Mouse (Mus musculus): ENCODE data around the gene Guk1. TPM values are rescaled to one million over a fixed set of nuclear protein-coding genes. Genes with fewer than 3 reads are reported as not detected.
A peak's percentile ranks its signal among the peaks of the same experiment; 100 is the strongest.

Gene Guk1
- polyA plus RNA-seq, 1 experiment from 2014 or later = 130 TPM

GRCm38 (mm10) chr11:59135051-59135820 lies 56.8 kb downstream of the Guk1 start:
- no peaks in the 10 kb centered on the region for H3K36me3 ChIP-seq (ENCODE audit: control insufficient read depth, insufficient read depth, low read length)
- H3K4me2 ChIP-seq (replicated peaks; ENCODE audit: low read depth, low read length) = peak overlapping the region; percentile 31
- no peaks in the 10 kb centered on the region for H3K9me3 ChIP-seq (ENCODE audit: control insufficient read depth, low read depth, low read length)
- no peak overlapping the region for H3K9ac ChIP-seq (replicated peaks; ENCODE audit: low read depth, low read length)
- peaks cover 38% of the 10 kb centered on the region for H3K27me3 ChIP-seq (ENCODE audit: control insufficient read depth, insufficient read depth, low read length)
- H3K4me1 ChIP-seq (ENCODE audit: control insufficient read depth, insufficient read depth, low read length) = 0 out of 2 replicates have a peak, but pooled peaks cover 6% of the 10 kb centered on the region
- whole genome bisulfite sequencing = 5% methylated on average over 55 of the region's 55 CpGs
- no peak for ATAC-seq (ENCODE audit: insufficient number of reproducible peaks, insufficient read depth, low FRiP score, low read depth)
- no peak overlapping the region for H3K27ac ChIP-seq (ENCODE audit: low read length)
- peak overlapping the region; percentile 20 for H3K4me3 ChIP-seq (ENCODE audit: low read depth, low read length)

GRCm38 (mm10) chr11:59134373-59134997 lies 57.5 kb downstream of the Guk1 start:
- no peak overlapping the region for H3K27ac ChIP-seq (ENCODE audit: low read length)
- peaks cover 38% of the 10 kb centered on the region for H3K27me3 ChIP-seq (ENCODE audit: control insufficient read depth, insufficient read depth, low read length)
- H3K9ac ChIP-seq (replicated peaks; ENCODE audit: low read depth, low read length) = no peak overlapping the region
- H3K4me1 ChIP-seq (ENCODE audit: control insufficient read depth, insufficient read depth, low read length) = 0 out of 2 replicates have a peak, but pooled peaks cover 6% of the 10 kb centered on the region
- no peak overlapping the region for H3K4me3 ChIP-seq (ENCODE audit: low read depth, low read length)
- WGBS = 7% methylated on average over 34 of the region's 35 CpGs
- no peak overlapping the region for H3K4me2 ChIP-seq (replicated peaks; ENCODE audit: low read depth, low read length)
- ATAC-seq (ENCODE audit: insufficient number of reproducible peaks, insufficient read depth, low FRiP score, low read depth) = peak; percentile 43; the same call in 1 of the 2 replicates
- H3K36me3 ChIP-seq (ENCODE audit: control insufficient read depth, insufficient read depth, low read length) = no peaks in the 10 kb centered on the region
- no peaks in the 10 kb centered on the region for H3K9me3 ChIP-seq (ENCODE audit: control insufficient read depth, low read depth, low read length)

Other genes with a start within 250 kb of the Guk1 start
- gene Hist3h2ba, start 243.3 kb downstream of the Guk1 start, polyA plus RNA-seq (2014; fragmentation: Nextera tagmentation; extraction: Ambion mirVana) = 31.2 and 32.5 TPM in 2 replicates
- gene Hist3h2a, start 237.5 kb downstream of the Guk1 start, polyA plus RNA-seq (2014; fragmentation: Nextera tagmentation; extraction: Ambion mirVana) = 32.4 and 33.9 TPM in 2 replicates
- gene Trim17, start 237.5 kb downstream of the Guk1 start, polyA plus RNA-seq (2014; fragmentation: Nextera tagmentation; extraction: Ambion mirVana) = 0.20 and 0.62 TPM in 2 replicates
- 18.1 and 20.3 TPM in 2 replicates for gene Trim11, start 214.1 kb downstream of the Guk1 start, polyA plus RNA-seq (2014; fragmentation: Nextera tagmentation; extraction: Ambion mirVana)
- 0.69 and 0.75 TPM in 2 replicates for gene Obscn, start 55.8 kb downstream of the Guk1 start, polyA plus RNA-seq (2014; fragmentation: Nextera tagmentation; extraction: Ambion mirVana)
- 1.8 and 2.6 TPM in 2 replicates for gene Iba57, start 28.5 kb downstream of the Guk1 start, polyA plus RNA-seq (2014; fragmentation: Nextera tagmentation; extraction: Ambion mirVana)
- gene Gjc2, start 9.0 kb downstream of the Guk1 start, polyA plus RNA-seq (2014; fragmentation: Nextera tagmentation; extraction: Ambion mirVana) = 0.36 TPM in 1 of 2 replicates, not detected in the other
- gene Mrpl55, start 10.3 kb upstream of the Guk1 start, polyA plus RNA-seq (2014; fragmentation: Nextera tagmentation; extraction: Ambion mirVana) = 92.3 and 103 TPM in 2 replicates
- 28.7 and 34.3 TPM in 2 replicates for gene 2310033P09Rik, start 16.1 kb upstream of the Guk1 start, polyA plus RNA-seq (2014; fragmentation: Nextera tagmentation; extraction: Ambion mirVana)
- 655 and 669 TPM in 2 replicates for gene Arf1, start 36.1 kb upstream of the Guk1 start, polyA plus RNA-seq (2014; fragmentation: Nextera tagmentation; extraction: Ambion mirVana)
- gene Wnt3a, start 98.5 kb upstream of the Guk1 start, polyA plus RNA-seq (2014; fragmentation: Nextera tagmentation; extraction: Ambion mirVana) = not detected in 2 replicates
- gene Wnt9a, start 114.7 kb upstream of the Guk1 start, polyA plus RNA-seq (2014; fragmentation: Nextera tagmentation; extraction: Ambion mirVana) = 2.3 and 3.1 TPM in 2 replicates
- gene Prss38, start 183.4 kb upstream of the Guk1 start, polyA plus RNA-seq (2014; fragmentation: Nextera tagmentation; extraction: Ambion mirVana) = not detected in 2 replicates

Data from stomach, embryonic 14.5 days (tissue).